Mouse (Mus musculus) heart, adult 2 months (tissue): ENCODE measurements at regions not wholly inside any gene's neighbourhood (a gene's known extent, or its start where the extent isn't known, plus 50 kb on each side); places are given as distances from the start of the nearest gene placed in this dataset.
A peak's percentile ranks its signal among the peaks of the same experiment; 100 is the strongest.

Source experiments
- DNase-seq, 2 experiments: peaks; one replicate each; pipeline ENCODE4 v3.0.0; 2021
- H3K27ac ChIP-seq: fragments of 200-600 bp; 2 replicates; pipeline ENCODE4 v1.8.1; 2022
- H3K27me3 ChIP-seq: fragments of 200-500 bp; 2 replicates; pipeline ENCODE4 v1.6.1; 2012; ENCODE audit warnings: mild to moderate bottlenecking, low read length, inconsistent platforms, mixed read lengths; ENCODE audit not compliant: control insufficient read depth, insufficient read depth
- H3K36me3 ChIP-seq: fragments of 200-500 bp; 2 replicates; pipeline ENCODE4 v1.6.1; 2012; ENCODE audit warnings: low read length, inconsistent platforms; ENCODE audit not compliant: control insufficient read depth, insufficient read depth
- H3K4me1 ChIP-seq: fragments of 200-500 bp; 2 replicates; pipeline ENCODE4 v1.6.1; 2011; ENCODE audit warnings: low read length; ENCODE audit not compliant: control insufficient read depth, insufficient read depth
- H3K4me3 ChIP-seq: fragments of 200-600 bp; 2 replicates; pipeline ENCODE4 v1.8.1; 2022
- H3K79me2 ChIP-seq: fragments of 200-500 bp; replicated peaks from 2 replicates; pipeline ENCODE4 v1.6.1; 2012; ENCODE audit warnings: mild to moderate bottlenecking, inconsistent platforms, low read length, moderate library complexity, mixed read lengths; ENCODE audit not compliant: control insufficient read depth, insufficient read depth
- H3K9ac ChIP-seq: fragments of 200-500 bp; 2 replicates; pipeline ENCODE4 v1.6.1; 2012; ENCODE audit warnings: low read depth, mild to moderate bottlenecking, control low read depth, inconsistent platforms, low read length, mixed read lengths
- CTCF ChIP-seq: fragments of 200-600 bp; IDR thresholded peaks from 2 replicates; pipeline ENCODE4 v1.8.1; 2022; ENCODE audit warnings: antibody characterized with exemption, mild to moderate bottlenecking, moderate library complexity
- EP300 ChIP-seq: fragments of 200-500 bp; IDR thresholded peaks from 2 replicates; pipeline ENCODE4 v1.6.1; 2011; ENCODE audit warnings: low read depth, low read length, control low read depth; ENCODE audit not compliant: insufficient read depth
- POLR2A ChIP-seq: fragments of 200-500 bp; IDR thresholded peaks from 2 replicates; pipeline ENCODE4 v1.6.1; 2011; ENCODE audit warnings: mild to moderate bottlenecking, low read depth, low read length, control low read depth; ENCODE audit not compliant: insufficient read depth
- WGBS: fragments of 180-500 bp; shearing (Covaris S2); methylation state at CpG from one replicate; pipeline ENCODE4 v1.1.7; 2018; 5-methylcytosine and 5-hydroxymethylcytosine counted together
- intact Hi-C: fragments of 180-260 bp; cut with DNase I; formaldehyde crosslinking; loops from one replicate; pipeline ENCODE4 v1.15.1; 2025

- no peak overlapping the region for H3K4me3 ChIP-seq
- H3K36me3 ChIP-seq, result no peaks in the 10 kb centered on the region
- intact Hi-C loops, result no loop called here
- H3K27me3 ChIP-seq, result no peaks in the 10 kb centered on the region
- H3K9ac ChIP-seq, result no peak overlapping the region
- TF ChIP-seq POLR2A (no peak), CTCF (no peak), EP300 (no peak)
- H3K4me1 ChIP-seq, result no peaks in the 10 kb centered on the region
- no peaks in the 10 kb centered on the region for H3K79me2 ChIP-seq
- WGBS, result 37% methylated on average over 9 of the region's 9 CpGs
- no peak overlapping the region for H3K27ac ChIP-seq
- DNase-seq, result no peak
Observed at GRCm38 (mm10) chr4:131266764-131267163, 322.6 kb downstream of the Matn1 start.

GRCm38 (mm10) chr4:131267760-131268159, 323.6 kb downstream of the Matn1 start:
- TF ChIP-seq POLR2A, result no peak
- no peak for TF ChIP-seq CTCF
- TF ChIP-seq EP300, result no peak

GRCm38 (mm10) chr4:131270192-131270591, 326.0 kb downstream of the Matn1 start:
- Histone ChIP-seq H3K79me2 (no peaks in the 10 kb centered on the region), H3K4me3 (no peak overlapping the region), H3K9ac (no peak overlapping the region), H3K4me1 (peaks cover 4% of the 10 kb centered on the region), H3K27ac (no peak overlapping the region), H3K27me3 (no peaks in the 10 kb centered on the region), H3K36me3 (no peaks in the 10 kb centered on the region)
- DNase-seq, result peak in 1 of 2 experiments; percentile 36
- intact Hi-C loops, result no loop called here
- WGBS, result 35% methylated on average over 7 of the region's 7 CpGs
- TF ChIP-seq POLR2A (no peak), CTCF (peak; percentile 58)

More at GRCm38 (mm10) chr4:131267760-131268159, 323.6 kb downstream of the Matn1 start:
- H3K4me1 ChIP-seq, result peaks cover 4% of the 10 kb centered on the region
- WGBS, result 27% methylated on average over 10 of the region's 10 CpGs
- no peak overlapping the region for H3K9ac ChIP-seq
- no peaks in the 10 kb centered on the region for H3K36me3 ChIP-seq
- DNase-seq, result peak; percentile 43
- no peaks in the 10 kb centered on the region for H3K79me2 ChIP-seq
- H3K27ac ChIP-seq, result no peak overlapping the region
- H3K4me3 ChIP-seq, result no peak overlapping the region
- intact Hi-C loops, result no loop called here
- H3K27me3 ChIP-seq, result no peaks in the 10 kb centered on the region

GRCm38 (mm10) chr4:131272060-131272459, 327.9 kb downstream of the Matn1 start:
- no peak for DNase-seq
- intact Hi-C loops, result no loop called here
- no peak for TF ChIP-seq POLR2A
- no peak for TF ChIP-seq CTCF
- no peak for TF ChIP-seq EP300

GRCm38 (mm10) chr4:131293560-131293959, 349.4 kb downstream of the Matn1 start:
- intact Hi-C loops, result no loop called here
- Histone ChIP-seq H3K79me2 (no peaks in the 10 kb centered on the region), H3K9ac (no peak overlapping the region), H3K27ac (no peak overlapping the region), H3K4me3 (no peak overlapping the region), H3K4me1 (peaks cover 1% of the 10 kb centered on the region; the same call in 1 of the 2 replicates), H3K36me3 (no peaks in the 10 kb centered on the region), H3K27me3 (no peaks in the 10 kb centered on the region)
- WGBS, result 90% methylated on average over 2 of the region's 2 CpGs
- TF ChIP-seq CTCF (no peak), POLR2A (no peak)
- DNase-seq, result no peak

More at GRCm38 (mm10) chr4:131272060-131272459, 327.9 kb downstream of the Matn1 start:
- no peak overlapping the region for H3K27ac ChIP-seq
- no peaks in the 10 kb centered on the region for H3K36me3 ChIP-seq
- H3K4me3 ChIP-seq, result no peak overlapping the region
- no peaks in the 10 kb centered on the region for H3K27me3 ChIP-seq
- H3K9ac ChIP-seq, result no peak overlapping the region
- peaks cover 4% of the 10 kb centered on the region for H3K4me1 ChIP-seq
- 51% methylated on average over 7 of the region's 7 CpGs for WGBS
- H3K79me2 ChIP-seq, result no peaks in the 10 kb centered on the region

- intact Hi-C loops, result no loop called here
- TF ChIP-seq POLR2A, result no peak
- no peak for TF ChIP-seq CTCF
- TF ChIP-seq EP300, result no peak
- Histone ChIP-seq H3K79me2 (no peaks in the 10 kb centered on the region), H3K9ac (no peak overlapping the region), H3K27me3 (no peaks in the 10 kb centered on the region), H3K36me3 (no peaks in the 10 kb centered on the region), H3K4me1 (peaks cover 1% of the 10 kb centered on the region; the same call in 1 of the 2 replicates), H3K4me3 (no peak overlapping the region; the same call in 1 of the 2 replicates), H3K27ac (peak overlapping the region; percentile 15; the same call in 1 of the 2 replicates)
- peak; percentile 23 to 26 for DNase-seq
- 46% methylated on average over 14 of the region's 14 CpGs for WGBS
Observed at GRCm38 (mm10) chr4:131298011-131298674, 354.0 kb downstream of the Matn1 start.
